In genomic region chr9:121383180-121383586, GRCm38 (mm10) we compare ENCODE assay signal across 10 mouse cellular contexts.
DNase-seq lines count a peak whose midpoint lies in the region; ATAC-seq and TF ChIP-seq lines count a peak whose summit lies in the region.
"Had no signal": no experiment of that assay in that cellular context is flagged by ENCODE, and none has a peak within 500 bp of the region (broad histone marks: within the 10 kb centered on the region; RNA-seq: fewer than 3 reads in every experiment).

No protein-coding gene starts in this region.

- H3K4me2 ChIP-seq in forebrain, embryonic 14.5 days (ENCODE audit: low read length): no peak overlapping the region

- no peak for TF ChIP-seq CTCF in gastrocnemius, adult 2 months (IDR thresholded peaks at IDR 0.05)

- H3K4me3 ChIP-seq in gastrocnemius, adult 2 months: no peak overlapping the region
- H3K4me3 ChIP-seq in forebrain, embryonic 14.5 days (ENCODE audit: low read depth, low read length): no peak overlapping the region
- H3K4me3 ChIP-seq: myocyte had no signal

- peak; percentile 55 for DNase-seq in gastrocnemius, adult 2 months
- no peak for DNase-seq in gastrocnemius, adult 8-10 months (ENCODE audit: low spot score in 2 of 2)
- peak; percentile 97 for DNase-seq in brain, adult 2 months (ENCODE audit: low read depth, low spot score)
- DNase-seq in forebrain, embryonic 14.5 days (ENCODE audit: low spot score): no peak
- peak; percentile 69 to 85 for DNase-seq in layer of hippocampus, postnatal 14 days (ENCODE audit: low spot score in 2 of 2)
- DNase-seq in testis, postnatal 10 days (ENCODE audit: low spot score): peak; percentile 79
- DNase-seq in thymus, postnatal 10 days (ENCODE audit: low spot score in 2 of 2): no peak
- no peak for DNase-seq in T-cell, adult 2 months (ENCODE audit: low spot score)

- peak overlapping the region; percentile 53 for H3K27ac ChIP-seq in gastrocnemius, adult 2 months
- peak overlapping the region; percentile 44; the same call in 1 of the 2 replicates for H3K27ac ChIP-seq in forebrain, embryonic 14.5 days (ENCODE audit: low read depth, low read length)

- H3K27me3 ChIP-seq in forebrain, embryonic 14.5 days (replicated peaks; ENCODE audit: control insufficient read depth, insufficient read depth, low read length): no peaks in the 10 kb centered on the region
- H3K27me3 ChIP-seq: CH12.LX had no signal

- intact Hi-C loops in gastrocnemius, adult 2 months (cut with DNase I): loop anchor here (10.0 kb wide), 1 partner anchor 222 kb away; no protein-coding TSS in a partner anchor

- 0 out of 2 replicates have a peak, but pooled peaks have one; percentile 24 for ATAC-seq in forebrain, embryonic 14.5 days

- H3K9me3 ChIP-seq in forebrain, embryonic 14.5 days (replicated peaks; ENCODE audit: control insufficient read depth, low read length): no peaks in the 10 kb centered on the region

- no peak overlapping the region for H3K9ac ChIP-seq in forebrain, embryonic 14.5 days (ENCODE audit: low read length)

- H3K36me3 ChIP-seq in forebrain, embryonic 14.5 days (ENCODE audit: control insufficient read depth, insufficient read depth, low read length): no peaks in the 10 kb centered on the region

- peaks cover 15% of the 10 kb centered on the region for H3K4me1 ChIP-seq in forebrain, embryonic 14.5 days (ENCODE audit: control insufficient read depth, insufficient read depth, low read length)

- WGBS in forebrain, embryonic 14.5 days: 84% methylated on average over 9 of the region's 9 CpGs

Comparison
In these comparisons a context has a peak if more than half of its experiments do, and no peak if none do; other contexts are left out.
1. DNase-seq: peak in gastrocnemius, adult 2 months (single experiment), brain, adult 2 months (single experiment), layer of hippocampus, postnatal 14 days (2 of 2) and testis, postnatal 10 days (single experiment); none in gastrocnemius, adult 8-10 months (0 of 2), forebrain, embryonic 14.5 days (single experiment), thymus, postnatal 10 days (0 of 2) and T-cell, adult 2 months (single experiment).